Mouse (Mus musculus) ES-Bruce4 (cell line): Measurements from ENCODE around the gene Mtx1.

Source experiments
- CTCF ChIP-seq: IDR thresholded peaks from one replicate; pipeline ENCODE4 v1.8.1; 2011; ENCODE audit warnings: low read depth, low read length
- EP300 ChIP-seq: IDR thresholded peaks from 2 replicates; pipeline ENCODE4 v1.6.1; 2011; ENCODE audit warnings: low read depth, low read length; ENCODE audit not compliant: insufficient read depth

DNA sequence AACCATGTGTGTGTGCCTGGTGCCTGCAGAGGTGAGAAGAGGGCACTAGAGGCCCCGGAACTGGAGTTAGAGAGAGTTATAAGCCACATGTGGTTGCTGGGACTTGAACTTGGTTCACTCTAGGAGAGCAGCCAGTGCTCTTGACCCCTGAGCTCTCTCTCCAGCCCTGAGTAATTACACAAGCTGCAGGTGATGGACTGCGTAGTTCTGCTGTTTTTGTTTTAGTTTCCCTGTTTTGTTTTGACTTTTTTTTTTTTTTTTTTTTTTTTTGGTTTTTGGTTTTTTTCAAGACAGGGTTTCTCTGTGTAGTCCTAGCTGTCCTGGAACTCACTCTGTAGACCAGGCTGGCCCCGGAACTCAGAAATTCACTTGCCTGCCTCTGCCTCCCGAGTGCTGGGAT lies 65.1 kb downstream of the Mtx1 start:
- no peak for TF ChIP-seq CTCF
- TF ChIP-seq EP300 = no peak
